Mouse (Mus musculus) megakaryocyte, embryonic 14.5 days (primary cell): ENCODE measurements around the gene 4933406M09Rik.

ENCODE experiments used
- FLI1 ChIP-seq: IDR thresholded peaks from 2 replicates; pipeline ENCODE4 v1.6.1; 2012; ENCODE audit warnings: low read length, inconsistent platforms, mixed read lengths
- GATA1 ChIP-seq: IDR thresholded peaks from 3 replicates; pipeline ENCODE4 v1.6.1; 2012; ENCODE audit warnings: mixed read lengths, low read length, inconsistent platforms, borderline replicate concordance

DNA sequence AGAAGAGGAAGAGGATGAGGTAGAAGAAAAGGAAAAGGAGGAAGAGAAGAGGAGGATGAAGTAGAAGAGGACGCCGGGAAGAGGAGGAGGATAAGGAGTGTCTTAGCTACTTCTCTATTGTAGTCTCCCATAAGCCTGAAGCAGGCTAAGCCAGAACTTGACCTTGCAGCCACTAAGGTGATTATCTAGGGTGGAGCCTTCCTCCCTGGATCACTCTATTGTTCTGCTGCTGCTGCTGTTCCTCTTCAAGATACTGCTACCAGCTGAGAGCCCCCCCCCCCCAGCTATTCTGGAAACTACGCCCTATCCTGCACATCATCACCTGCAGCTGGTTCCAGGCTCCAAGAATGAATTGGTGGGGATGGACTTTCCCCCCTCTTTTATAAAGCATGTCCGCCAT lies 1.2 kb upstream of the 4933406M09Rik start:
- TF ChIP-seq GATA1 (no peak), FLI1 (no peak)
